Mouse (Mus musculus) bone marrow macrophage, adult 2 months (primary cell): ENCODE measurements around the gene Cers6. TPM values are rescaled to one million over a fixed set of nuclear protein-coding genes. Genes with fewer than 3 reads are reported as not detected.
A peak's percentile ranks its signal among the peaks of the same experiment; 100 is the strongest.

Source experiments
- H3K27ac ChIP-seq: 2 replicates; pipeline ENCODE4 v1.5.1; 2012; ENCODE audit warnings: low read depth, low read length; ENCODE audit not compliant: insufficient read depth
- H3K4me1 ChIP-seq: 2 replicates; pipeline ENCODE4 v1.6.1; 2012; ENCODE audit warnings: low read length; ENCODE audit not compliant: control insufficient read depth, insufficient read depth
- H3K4me3 ChIP-seq: 2 replicates; pipeline ENCODE4 v1.5.1; 2012; ENCODE audit warnings: mild to moderate bottlenecking, low read length, moderate library complexity; ENCODE audit not compliant: insufficient read depth
- CTCF ChIP-seq: IDR thresholded peaks from 2 replicates; pipeline ENCODE4 v1.5.1; 2012; ENCODE audit warnings: low read depth, mild to moderate bottlenecking, low read length, moderate library complexity
- POLR2A ChIP-seq: IDR thresholded peaks from 2 replicates; pipeline ENCODE4 v1.6.1; 2012; ENCODE audit warnings: mild to moderate bottlenecking, low read depth, low read length, borderline replicate concordance
- polyA plus RNA-seq: library from polyadenylated mRNA; stranded (reverse); fragments of >200 nt; gene quantifications from 2 replicates; pipeline ENCODE4 v1.2.4, GENCODE M21; 2012; ENCODE audit not compliant: missing spikeins, insufficient read depth, insufficient read length

The Cers6 gene
- polyA plus RNA-seq, 1 experiment = 34.3 TPM

DNA sequence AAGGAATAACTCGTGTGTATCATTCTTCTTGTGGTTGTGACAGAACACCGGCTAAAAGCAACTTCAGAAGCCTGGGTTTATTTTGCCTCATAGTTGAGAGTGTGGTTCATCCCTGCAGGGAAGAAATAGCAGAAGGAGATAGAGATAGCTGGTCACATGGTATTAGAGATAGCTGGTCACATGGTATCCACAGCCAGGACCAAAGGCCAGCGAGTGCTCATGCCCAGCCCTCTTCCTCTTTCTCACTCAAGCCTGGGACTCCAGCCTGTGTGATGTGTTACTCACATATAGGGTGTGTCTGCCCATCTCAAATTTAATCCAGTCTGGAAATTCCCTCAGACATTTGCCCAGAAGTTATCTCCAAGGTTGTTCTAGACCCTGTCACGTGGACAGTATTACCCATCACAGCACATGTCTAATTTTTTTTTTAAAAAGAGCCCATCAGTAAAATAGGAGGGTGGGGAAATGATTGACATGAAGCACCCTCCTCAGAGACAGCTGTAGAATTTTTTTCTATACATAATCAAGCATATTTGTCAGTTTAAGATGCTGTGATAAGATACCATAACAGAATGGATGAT, 17.9 kb downstream of the Cers6 start:
- peak overlapping the region; percentile 62 for H3K27ac ChIP-seq
- TF ChIP-seq POLR2A (no peak), CTCF (no peak)
- peaks cover 33% of the 10 kb centered on the region for H3K4me1 ChIP-seq
- no peak overlapping the region for H3K4me3 ChIP-seq

DNA sequence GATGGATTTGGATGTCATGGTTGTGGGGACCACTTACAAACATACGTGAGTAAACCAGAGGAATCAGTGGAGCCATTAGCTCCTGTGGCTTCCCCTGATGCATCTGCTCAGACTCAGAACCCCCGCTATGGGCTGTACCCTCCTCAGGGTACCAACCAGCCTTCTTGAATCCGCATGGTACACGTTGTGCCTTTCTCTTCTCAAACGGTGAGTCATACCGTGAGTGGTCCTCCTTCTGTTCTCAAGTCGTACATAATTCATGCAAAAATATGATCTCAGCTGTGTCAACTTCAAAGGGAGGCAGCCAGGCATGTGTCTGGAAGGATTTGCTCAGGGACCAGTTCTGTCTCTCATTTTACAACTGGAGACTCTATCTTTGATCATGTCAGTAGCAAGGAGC, 23.3 kb downstream of the Cers6 start:
- Histone ChIP-seq H3K27ac (no peak overlapping the region), H3K4me3 (no peak overlapping the region), H3K4me1 (peaks cover 39% of the 10 kb centered on the region)
- TF ChIP-seq POLR2A (no peak), CTCF (no peak)

DNA sequence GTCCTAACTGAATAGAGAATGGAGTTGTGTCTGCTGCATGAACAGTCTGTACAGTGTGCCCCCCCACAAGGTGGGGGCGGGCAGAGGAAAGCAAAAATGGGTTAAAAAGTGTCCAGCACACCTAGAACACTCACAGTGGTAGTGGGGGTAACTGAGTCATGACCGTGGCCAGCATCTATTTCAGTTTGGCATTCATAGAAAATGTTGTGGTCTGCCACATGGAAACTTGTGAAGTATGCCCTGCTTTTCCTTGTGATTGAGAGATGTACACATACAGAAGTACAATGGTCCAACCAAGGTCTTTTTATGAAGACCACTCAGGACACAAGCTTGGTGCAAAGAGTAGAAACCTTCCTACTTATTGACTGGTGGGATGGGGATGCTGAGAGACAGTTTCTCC, 24.0 kb downstream of the Cers6 start:
- peaks cover 37% of the 10 kb centered on the region for H3K4me1 ChIP-seq
- TF ChIP-seq CTCF = no peak
- no peak for TF ChIP-seq POLR2A
- no peak overlapping the region for H3K27ac ChIP-seq
- no peak overlapping the region for H3K4me3 ChIP-seq

DNA sequence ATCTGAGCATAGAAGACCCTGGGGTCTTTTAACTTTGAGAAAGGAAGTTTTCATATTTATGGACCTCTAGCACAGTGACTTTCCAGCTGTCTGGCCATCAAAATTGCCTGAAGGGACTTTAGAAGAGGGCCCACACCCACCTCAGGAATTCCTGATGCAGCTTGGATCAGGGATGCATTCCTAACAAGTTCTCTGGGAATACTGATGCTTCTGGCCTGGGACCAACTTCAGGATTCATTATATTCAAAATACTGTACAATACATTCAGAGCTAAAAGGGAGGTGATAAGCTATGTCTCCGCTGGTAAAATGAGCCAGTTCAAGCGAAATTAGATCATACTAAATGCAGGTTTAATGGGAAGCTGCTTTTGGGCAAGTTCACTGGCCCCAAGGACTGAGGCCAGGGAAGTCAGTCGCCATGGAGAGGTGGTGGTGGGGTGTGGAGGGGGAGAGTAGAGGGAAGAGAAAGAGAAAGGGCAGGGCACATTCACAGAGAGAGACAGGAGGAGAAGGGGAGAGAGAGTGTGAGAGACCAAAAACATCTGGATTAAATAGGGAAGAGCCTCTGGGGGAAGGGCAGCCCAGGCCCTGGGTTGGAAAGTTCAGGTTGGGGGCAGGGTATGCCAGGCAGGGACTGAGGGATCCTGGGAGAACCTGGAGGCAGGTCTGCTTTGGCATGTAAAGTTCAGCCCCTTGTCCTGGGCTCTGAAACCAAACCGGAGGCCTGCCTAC, 24.7 kb downstream of the Cers6 start:
- Histone ChIP-seq H3K4me1 (peaks cover 34% of the 10 kb centered on the region), H3K27ac (no peak overlapping the region), H3K4me3 (no peak overlapping the region)
- TF ChIP-seq CTCF = no peak
- no peak for TF ChIP-seq POLR2A

GRCm38 (mm10) chr2:68886661-68887060, 25.4 kb downstream of the Cers6 start:
- Histone ChIP-seq H3K27ac (no peak overlapping the region), H3K4me3 (no peak overlapping the region), H3K4me1 (peaks cover 34% of the 10 kb centered on the region)
- TF ChIP-seq CTCF = no peak
- TF ChIP-seq POLR2A = no peak

DNA sequence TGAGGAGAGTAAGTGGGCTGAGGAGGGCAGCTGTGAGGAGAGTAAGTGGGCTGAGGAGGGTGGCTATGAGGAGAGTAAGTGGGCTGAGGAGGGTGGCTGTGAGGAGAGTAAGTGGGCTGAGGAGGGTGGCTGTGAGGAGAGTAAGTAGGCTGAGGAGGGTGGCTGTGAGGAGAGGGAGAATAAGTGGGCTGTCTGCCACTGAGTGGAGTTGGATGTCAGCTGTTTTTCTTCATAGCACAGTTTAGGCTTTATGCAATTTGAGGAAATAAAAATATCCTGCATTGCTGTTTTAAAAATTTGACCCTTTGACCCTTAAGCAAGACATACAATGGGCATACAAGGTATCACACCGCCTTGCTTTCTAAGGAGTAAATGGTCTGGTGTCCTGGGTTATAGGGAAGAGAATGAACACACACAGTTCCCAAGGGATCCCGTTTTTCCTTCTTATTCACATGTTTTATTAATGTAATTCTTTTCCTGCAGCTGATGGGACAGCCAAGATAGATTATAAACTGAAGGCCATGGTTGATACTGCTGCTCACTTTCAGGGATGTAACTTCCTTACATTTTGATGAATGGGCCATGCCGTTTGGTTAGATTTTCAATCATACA, 27.0 kb downstream of the Cers6 start:
- no peak for TF ChIP-seq POLR2A
- no peak for TF ChIP-seq CTCF
- peaks cover 37% of the 10 kb centered on the region for H3K4me1 ChIP-seq
- no peak overlapping the region for H3K4me3 ChIP-seq
- H3K27ac ChIP-seq = no peak overlapping the region

DNA sequence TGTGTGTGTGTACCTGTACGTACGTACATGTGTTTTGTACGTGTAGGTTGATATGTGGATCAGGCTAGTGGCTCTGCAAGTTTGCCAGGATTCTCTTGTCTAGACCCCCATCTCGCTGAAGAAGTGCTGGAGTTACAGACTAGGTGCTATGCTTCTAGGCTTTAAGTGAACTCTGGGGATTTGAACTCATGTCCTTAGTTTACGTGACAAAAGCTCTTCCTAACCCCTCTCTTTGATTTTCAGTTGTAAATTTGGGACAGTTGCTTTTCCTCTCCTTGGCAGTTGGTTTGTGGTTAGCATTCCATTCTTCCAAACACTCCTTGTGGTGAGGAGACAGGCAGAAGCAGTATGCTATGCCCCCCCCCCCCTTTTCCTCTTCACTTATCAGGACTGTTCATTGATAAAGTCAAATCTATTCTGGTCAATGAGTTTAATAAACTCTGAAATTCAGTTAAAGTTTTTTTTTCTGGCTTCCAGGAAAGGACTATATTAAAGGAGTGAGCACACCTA, 28.5 kb downstream of the Cers6 start:
- Histone ChIP-seq H3K4me3 (no peak overlapping the region), H3K27ac (no peak overlapping the region), H3K4me1 (peaks cover 33% of the 10 kb centered on the region)
- no peak for TF ChIP-seq POLR2A
- TF ChIP-seq CTCF = no peak

DNA sequence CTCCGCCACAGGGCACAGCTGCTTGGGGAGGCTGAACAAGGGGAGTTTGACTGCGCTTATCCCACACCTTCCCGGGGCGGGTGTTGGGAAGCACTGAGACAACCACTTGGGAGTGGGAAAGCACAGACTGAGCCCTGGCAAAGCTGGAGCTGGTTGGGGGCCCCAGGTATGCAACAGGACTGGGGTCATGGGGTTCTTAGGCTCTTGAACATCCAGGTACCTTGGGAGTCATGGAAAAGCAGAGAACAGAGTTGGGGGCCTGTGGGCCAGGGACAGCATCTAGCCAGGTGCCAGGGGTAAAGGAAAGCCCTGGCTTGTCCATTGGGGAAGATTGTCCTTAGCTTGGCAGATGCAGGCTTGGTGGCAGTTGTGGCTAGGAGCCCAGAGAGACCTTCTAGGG, 31.2 kb downstream of the Cers6 start:
- no peak overlapping the region for H3K27ac ChIP-seq
- no peak overlapping the region for H3K4me3 ChIP-seq
- no peak for TF ChIP-seq CTCF
- TF ChIP-seq POLR2A = no peak
- H3K4me1 ChIP-seq = peaks cover 13% of the 10 kb centered on the region

- no peak overlapping the region for H3K4me3 ChIP-seq
- H3K27ac ChIP-seq = no peak overlapping the region
- TF ChIP-seq POLR2A (no peak), CTCF (no peak)
- peaks cover 2% of the 10 kb centered on the region; the same call in 1 of the 2 replicates for H3K4me1 ChIP-seq
Observed at GRCm38 (mm10) chr2:68895044-68895764, 34.0 kb downstream of the Cers6 start.

DNA sequence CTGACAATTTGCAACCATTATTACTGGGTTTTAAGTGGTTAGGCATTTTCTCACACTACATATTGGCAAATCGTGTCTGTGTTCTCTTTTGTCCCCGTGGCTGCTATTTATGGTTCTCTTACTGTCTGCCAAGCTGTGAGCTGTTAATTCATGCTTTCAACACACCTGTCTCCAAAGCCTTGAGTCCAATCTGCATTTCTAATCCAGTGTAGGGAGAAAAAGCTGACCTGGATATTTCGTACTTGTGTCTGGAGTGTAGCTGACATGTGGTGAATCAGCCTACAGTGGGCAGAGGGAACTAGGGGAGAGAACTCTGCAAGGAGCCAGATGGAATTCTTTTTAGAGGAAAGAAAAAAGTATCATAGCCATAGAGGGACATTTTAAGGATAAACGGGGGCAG, 35.0 kb downstream of the Cers6 start:
- no peak for TF ChIP-seq CTCF
- TF ChIP-seq POLR2A = no peak

More for the DNA sequence above, 35.0 kb downstream of the Cers6 start:
- Histone ChIP-seq H3K4me1 (peaks cover 10% of the 10 kb centered on the region), H3K4me3 (no peak overlapping the region), H3K27ac (no peak overlapping the region)
